Mouse (Mus musculus) megakaryocyte progenitor cell, adult 5-6 weeks (primary cell): Measurements from ENCODE around the gene Stx2. TPM values are rescaled to one million over a fixed set of nuclear protein-coding genes. Genes with fewer than 3 reads are reported as not detected.
A peak's percentile ranks its signal among the peaks of the same experiment; 100 is the strongest.
"Not testable (repeated sequence)": the region's sequence is repeated elsewhere in the genome, so short reads cannot be mapped to it uniquely, and the experiment has no call there.

ENCODE experiments used
- ATAC-seq: replicated peaks from 2 replicates; pipeline ENCODE4 v1.8.0; 2016; ENCODE audit warnings: mild to moderate bottlenecking, moderate TSS enrichment, inconsistent platforms; ENCODE audit not compliant: poor library complexity
- total RNA-seq, 2 experiments: library from RNA; stranded (forward) in 1 of 2; stranded (reverse) in 1 of 2; fragments of 157-497, 149-512 nt in 1 of 2; fragments of 200-1000 nt in 1 of 2; gene quantifications; 2 replicates each; pipeline versions ENCODE4 v1.2.3 to v1.2.4; 2015 to 2017

The Stx2 gene
- total RNA-seq, 2 experiments from 2014 or later, result 19.4 to 26.0 TPM

GRCm38 (mm10) chr5:129015020-129015419, 6.6 kb upstream of the Stx2 start:
- ATAC-seq, result no peak

- ATAC-seq, result no peak
Measured at GRCm38 (mm10) chr5:129010937-129011336, 2.6 kb upstream of the Stx2 start.

GRCm38 (mm10) chr5:129009577-129009976, 1.2 kb upstream of the Stx2 start:
- ATAC-seq, result peak; percentile 15; the same call in 1 of the 2 replicates

GRCm38 (mm10) chr5:129008008-129008407, 366 bp downstream of the Stx2 start:
- ATAC-seq, result peak; percentile 3

- peak; percentile 33 for ATAC-seq
Measured at GRCm38 (mm10) chr5:129007105-129007957, 1.0 kb downstream of the Stx2 start.

GRCm38 (mm10) chr5:129006031-129006788, 2.2 kb downstream of the Stx2 start:
- ATAC-seq, result no peak; the same call in 1 of the 2 replicates

GRCm38 (mm10) chr5:129005416-129005815, 3.0 kb downstream of the Stx2 start:
- ATAC-seq, result no peak

- peak; percentile 46 for ATAC-seq
Measured at GRCm38 (mm10) chr5:129002571-129003011, 5.8 kb downstream of the Stx2 start.

GRCm38 (mm10) chr5:129000706-129001468, 7.5 kb downstream of the Stx2 start:
- peak; percentile 74 for ATAC-seq

- 0 out of 2 replicates have a peak, but pooled peaks have one; percentile 21 for ATAC-seq
Measured at GRCm38 (mm10) chr5:128987141-128987954, 21.0 kb downstream of the Stx2 start.

GRCm38 (mm10) chr5:128985946-128986345, 22.4 kb downstream of the Stx2 start:
- no peak for ATAC-seq

- ATAC-seq, result no peak
Measured at GRCm38 (mm10) chr5:128984536-128984935, 23.8 kb downstream of the Stx2 start.

GRCm38 (mm10) chr5:128981607-128982006, 26.8 kb downstream of the Stx2 start:
- peak; percentile 91 for ATAC-seq

- no peak for ATAC-seq
Measured at GRCm38 (mm10) chr5:128980857-128981256, 27.5 kb downstream of the Stx2 start.

- no peak for ATAC-seq
Measured at GRCm38 (mm10) chr5:128978957-128979356, 29.4 kb downstream of the Stx2 start.

- ATAC-seq, result not testable (repeated sequence)
Measured at GRCm38 (mm10) chr5:128977466-128977865, 30.9 kb downstream of the Stx2 start.

- ATAC-seq, result peak; percentile 82
Measured at GRCm38 (mm10) chr5:128976266-128976665, 32.1 kb downstream of the Stx2 start.

- ATAC-seq, result peak; percentile 88
Measured at GRCm38 (mm10) chr5:128971298-128971697, 37.1 kb downstream of the Stx2 start.

- ATAC-seq, result 0 out of 2 replicates have a peak, but pooled peaks have one; percentile 12
Measured at GRCm38 (mm10) chr5:128970878-128971277, 37.5 kb downstream of the Stx2 start.

- ATAC-seq, result no peak
Measured at GRCm38 (mm10) chr5:128964353-128964752, 44.0 kb downstream of the Stx2 start.
